Mouse (Mus musculus): ENCODE results near the gene Ppp2r1b.

- TF ChIP-seq CTCF (IDR thresholded peaks at IDR 0.05; ENCODE audit: borderline replicate concordance, control insufficient read depth, extremely low read depth, insufficient read depth, low read length, poor library complexity) (no peak), POLR2A (IDR thresholded peaks at IDR 0.05; ENCODE audit: control insufficient read depth, extremely low read depth, insufficient read depth, low read length, poor library complexity) (no peak)
These were observed 73.0 kb downstream of the Ppp2r1b start for GRCm38 (mm10) chr9:50918131-50918530.

All from thymus, adult 2 months (tissue).